Mouse (Mus musculus) intestine, postnatal 0 days (tissue): ENCODE measurements around the gene Pdilt. TPM values are rescaled to one million over a fixed set of nuclear protein-coding genes. Genes with fewer than 3 reads are reported as not detected.

Experiments used
- ATAC-seq: fragments of 200-750 bp; cut with Nextera tagmentation; 2 replicates; pipeline ENCODE4 v1.8.0; 2017; ENCODE audit warnings: mild to moderate bottlenecking, moderate TSS enrichment, moderate library complexity
- H3K27ac ChIP-seq: fragments of 300-500 bp; sonication (generic); 2 replicates; pipeline ENCODE4 v1.5.1; 2014; ENCODE audit warnings: mild to moderate bottlenecking, low read depth, low read length, moderate library complexity
- H3K27me3 ChIP-seq: fragments of 300-500 bp; sonication (generic); replicated peaks from 2 replicates; pipeline ENCODE4 v1.6.1; 2014; ENCODE audit warnings: low read length, mixed read lengths; ENCODE audit not compliant: control insufficient read depth, insufficient read depth
- H3K36me3 ChIP-seq: fragments of 300-500 bp; sonication (generic); 2 replicates; pipeline ENCODE4 v1.6.1; 2014; ENCODE audit warnings: mild to moderate bottlenecking, moderate library complexity; ENCODE audit not compliant: control insufficient read depth, insufficient read depth
- H3K4me1 ChIP-seq: fragments of 300-500 bp; sonication (generic); replicated peaks from 2 replicates; pipeline ENCODE4 v1.6.1; 2014; ENCODE audit warnings: antibody characterized with exemption, low read length, mixed read lengths; ENCODE audit not compliant: control insufficient read depth, insufficient read depth
- H3K4me2 ChIP-seq: fragments of 300-500 bp; sonication (generic); replicated peaks from 2 replicates; pipeline ENCODE4 v1.6.1; 2014; ENCODE audit warnings: low read depth, mild to moderate bottlenecking, moderate library complexity
- H3K4me3 ChIP-seq: fragments of 300-500 bp; sonication (generic); 2 replicates; pipeline ENCODE4 v1.5.1; 2014; ENCODE audit warnings: low read depth, low read length
- H3K9ac ChIP-seq: fragments of 300-500 bp; sonication (generic); 2 replicates; pipeline ENCODE4 v1.6.1; 2014; ENCODE audit warnings: mild to moderate bottlenecking, low read depth, low read length
- H3K9me3 ChIP-seq: fragments of 300-500 bp; sonication (generic); 2 replicates; pipeline ENCODE4 v1.6.1; 2016; ENCODE audit warnings: mixed run types; ENCODE audit not compliant: control insufficient read depth
- CTCF ChIP-seq: sonication (generic); IDR thresholded peaks from 2 replicates; pipeline ENCODE4 v1.5.1; 2016; ENCODE audit warnings: low read depth, mild to moderate bottlenecking, control low read depth, antibody characterized with exemption, moderate library complexity
- WGBS: fragments of 180-500 bp; shearing (Covaris S2); extraction: QIAGEN DNeasy Blood & Tissue Kit; methylation state at CpG from one replicate; pipeline ENCODE4 v1.1.7; 2014; 5-methylcytosine and 5-hydroxymethylcytosine counted together
- polyA plus RNA-seq: library from polyadenylated mRNA; unstranded; fragments of >200 nt; fragmentation: Nextera tagmentation; extraction: Ambion mirVana; gene quantifications from 2 replicates; pipeline ENCODE4 v1.2.1, GENCODE M21; 2015

Pdilt gene
- polyA plus RNA-seq, 1 experiment from 2014 or later, result not detected

GRCm38 (mm10) chr7:119454192-119454591 is 69.1 kb downstream of the Pdilt start:
- no peak for TF ChIP-seq CTCF
- no peaks in the 10 kb centered on the region for H3K9me3 ChIP-seq
- WGBS, result 75% methylated on average over 7 of the region's 7 CpGs

GRCm38 (mm10) chr7:119443849-119444248 is 79.4 kb downstream of the Pdilt start:
- no peak for TF ChIP-seq CTCF
- Histone ChIP-seq H3K4me1 (no peaks in the 10 kb centered on the region), H3K27me3 (no peaks in the 10 kb centered on the region), H3K4me3 (no peak overlapping the region), H3K9ac (no peak overlapping the region), H3K27ac (no peak overlapping the region), H3K9me3 (no peaks in the 10 kb centered on the region), H3K36me3 (no peaks in the 10 kb centered on the region), H3K4me2 (no peak overlapping the region)
- WGBS, result 62% methylated on average over 4 of the region's 4 CpGs
- ATAC-seq, result no peak

More at GRCm38 (mm10) chr7:119454192-119454591, 69.1 kb downstream of the Pdilt start:
- H3K4me2 ChIP-seq, result no peak overlapping the region
- H3K27me3 ChIP-seq, result no peaks in the 10 kb centered on the region
- H3K4me3 ChIP-seq, result no peak overlapping the region
- no peaks in the 10 kb centered on the region for H3K36me3 ChIP-seq
- H3K9ac ChIP-seq, result no peak overlapping the region
- no peak for ATAC-seq
- H3K4me1 ChIP-seq, result no peaks in the 10 kb centered on the region
- H3K27ac ChIP-seq, result no peak overlapping the region

- no peak for ATAC-seq
- H3K27me3 ChIP-seq, result no peaks in the 10 kb centered on the region
- H3K4me1 ChIP-seq, result no peaks in the 10 kb centered on the region
- no peak overlapping the region for H3K27ac ChIP-seq
- TF ChIP-seq CTCF, result no peak
- no peak overlapping the region for H3K9ac ChIP-seq
- no peak overlapping the region for H3K4me2 ChIP-seq
- H3K4me3 ChIP-seq, result no peak overlapping the region
- H3K9me3 ChIP-seq, result no peaks in the 10 kb centered on the region
- no peaks in the 10 kb centered on the region for H3K36me3 ChIP-seq
- WGBS, result 74% methylated on average over 1 of the region's 1 CpGs
Observed at GRCm38 (mm10) chr7:119441938-119442337, 81.4 kb downstream of the Pdilt start.

Other genes with a start within 250 kb of the Pdilt start
- gene Gp2, start 64.2 kb downstream of the Pdilt start, polyA plus RNA-seq, result 0.17 and 0.34 TPM in 2 replicates
- gene Umod, start 44.2 kb downstream of the Pdilt start, polyA plus RNA-seq, result not detected in 2 replicates
- not detected in 2 replicates for gene Acsm5, start 4.0 kb downstream of the Pdilt start, polyA plus RNA-seq
- gene Acsm2, start 30.9 kb upstream of the Pdilt start, polyA plus RNA-seq, result not detected in 2 replicates
- gene Acsm1, start 83.5 kb upstream of the Pdilt start, polyA plus RNA-seq, result not detected in 2 replicates
- gene Acsm4, start 166.5 kb upstream of the Pdilt start, polyA plus RNA-seq, result not detected in 2 replicates
- gene Thumpd1, start 197.3 kb upstream of the Pdilt start, polyA plus RNA-seq, result 23.2 and 23.8 TPM in 2 replicates
- gene Acsm3, start 237.4 kb upstream of the Pdilt start, polyA plus RNA-seq, result 0.80 and 0.94 TPM in 2 replicates